Mouse (Mus musculus): ENCODE data around the gene Siglecf.

GRCm38 (mm10) chr7:43354893-43355835 is 4.0 kb downstream of the Siglecf start:
- TF ChIP-seq CTCF (IDR thresholded peaks at IDR 0.05; ENCODE audit: control insufficient read depth, insufficient read depth, insufficient read length) (no peak), MAX (IDR thresholded peaks at IDR 0.05) (no peak), USF1 (IDR thresholded peaks at IDR 0.05; ENCODE audit: low read depth) (no peak), MYOG (IDR thresholded peaks at IDR 0.05; ENCODE audit: control insufficient read depth, extremely low read depth, insufficient read length) (no peak), FOSL1 (IDR thresholded peaks at IDR 0.05; ENCODE audit: insufficient read depth, low read length, poor library complexity, severe bottlenecking) (no peak), MYOD1 (IDR thresholded peaks at IDR 0.05; ENCODE audit: control insufficient read depth, insufficient read length, low read depth) (no peak)

Measured in C2C12 (cell line).